Mouse (Mus musculus) 3134 (cell line): ENCODE results near the gene Ccr2.
"Not testable (repeated sequence)": the region's sequence is repeated elsewhere in the genome, so short reads cannot be mapped to it uniquely, and the experiment has no call there.

Source experiments
- DNase-seq: peaks from one replicate; pipeline ENCODE4 v3.0.0-alpha.2; 2011; ENCODE audit warnings: low spot score; ENCODE audit not compliant: insufficient read length; ENCODE audit errors: extremely low read depth

The Ccr2 gene

DNA sequence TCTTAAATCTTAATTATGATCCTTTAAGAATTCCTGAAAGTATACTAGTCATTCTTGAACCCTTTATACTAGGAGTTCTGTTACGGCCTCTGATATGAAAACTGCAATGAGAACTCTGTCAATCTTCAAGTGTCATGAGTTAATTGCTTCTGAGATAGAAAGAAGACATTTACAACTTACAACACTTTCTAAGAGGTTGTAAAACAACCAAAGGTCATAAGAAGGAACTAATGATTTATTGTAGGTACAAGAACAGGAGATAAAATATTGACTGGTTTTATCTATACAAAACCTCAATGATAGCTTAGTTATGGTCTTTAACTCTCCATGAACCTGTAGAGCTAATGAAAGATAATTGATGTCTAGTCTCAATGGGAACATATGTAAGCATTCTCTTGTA is 12.0 kb downstream of the Ccr2 start:
- no peak for DNase-seq

DNA sequence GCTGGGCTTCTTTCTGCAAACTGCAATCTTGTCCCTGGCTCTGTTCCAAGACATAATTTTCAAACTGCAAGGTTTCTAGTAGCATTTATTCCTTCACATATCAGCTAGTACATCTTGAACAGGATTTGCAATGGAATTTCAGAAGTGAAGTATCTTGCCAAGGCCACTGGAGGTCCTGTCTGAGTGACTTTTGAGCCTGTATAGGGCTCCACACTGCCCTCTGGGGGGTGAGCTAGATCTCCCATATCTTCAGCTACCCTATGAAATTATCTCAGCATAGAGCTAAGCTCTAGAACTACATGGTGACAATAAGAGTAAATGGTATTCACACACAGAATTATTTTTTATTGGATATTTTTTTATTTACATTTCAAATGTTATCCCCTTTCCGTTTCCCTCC is 16.7 kb downstream of the Ccr2 start:
- no peak for DNase-seq

DNA sequence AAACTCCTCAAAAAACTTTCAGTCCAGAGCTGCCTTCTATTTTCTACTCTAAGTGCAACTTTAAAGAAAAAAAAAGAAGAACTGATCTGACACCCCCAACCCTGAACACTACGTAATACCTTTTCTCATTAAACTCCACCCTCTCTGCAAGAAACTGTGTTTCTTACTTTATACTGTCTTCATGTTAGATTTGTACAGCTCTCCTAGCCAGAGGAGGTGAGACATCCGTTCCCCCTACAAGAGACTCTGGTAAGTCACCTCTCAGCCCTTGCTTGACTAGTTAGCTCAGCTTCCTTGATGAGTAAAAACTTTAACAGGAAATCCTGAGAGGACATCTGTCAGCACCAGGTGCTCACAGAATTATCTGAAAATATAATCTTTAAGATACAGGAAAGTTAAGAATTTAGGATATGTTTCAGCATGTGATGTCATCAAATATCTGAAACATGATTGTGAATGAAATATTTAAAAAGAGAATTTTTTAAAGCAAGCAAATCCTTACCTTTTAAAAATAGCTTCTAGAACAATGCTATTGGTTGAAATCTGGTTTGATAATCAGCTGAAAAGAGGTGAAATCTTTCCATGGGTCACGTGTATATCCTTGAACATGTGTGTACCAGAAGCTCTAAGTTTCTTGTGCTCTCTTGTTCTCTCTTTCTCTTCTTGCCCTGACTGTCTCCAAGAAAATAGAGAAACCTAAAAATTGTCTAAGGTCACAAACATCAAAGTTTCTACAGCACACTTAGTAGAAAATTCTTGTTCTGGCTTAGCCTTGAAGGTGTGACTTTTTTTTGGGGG is 19.8 kb downstream of the Ccr2 start, which contains the start of gene Ccr5:
TSS of gene Ccr5 (plus strand) at position 157 of the 798 bp plus-strand sequence.
- DNase-seq, result no peak

DNA sequence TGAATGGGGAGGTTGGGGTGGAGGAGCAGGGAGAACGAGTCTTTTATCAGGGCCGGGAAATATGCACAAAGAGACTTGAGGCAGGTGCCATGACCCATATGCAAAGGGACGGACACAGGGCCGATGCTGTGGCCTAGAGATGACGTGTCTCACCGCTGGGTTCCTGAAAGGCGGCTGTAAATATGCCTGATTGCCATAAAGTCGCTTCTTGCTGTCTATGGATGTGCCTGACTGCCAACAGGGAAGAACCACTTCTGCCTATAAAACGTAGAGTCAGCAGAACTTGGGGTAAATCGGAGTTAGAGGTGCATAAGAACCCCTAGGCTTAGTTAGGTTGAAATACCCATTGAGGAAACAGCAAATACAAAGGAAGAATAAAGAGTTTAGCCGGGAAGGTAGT is 23.8 kb downstream of the Ccr2 start:
- peak; percentile 5 for DNase-seq

DNA sequence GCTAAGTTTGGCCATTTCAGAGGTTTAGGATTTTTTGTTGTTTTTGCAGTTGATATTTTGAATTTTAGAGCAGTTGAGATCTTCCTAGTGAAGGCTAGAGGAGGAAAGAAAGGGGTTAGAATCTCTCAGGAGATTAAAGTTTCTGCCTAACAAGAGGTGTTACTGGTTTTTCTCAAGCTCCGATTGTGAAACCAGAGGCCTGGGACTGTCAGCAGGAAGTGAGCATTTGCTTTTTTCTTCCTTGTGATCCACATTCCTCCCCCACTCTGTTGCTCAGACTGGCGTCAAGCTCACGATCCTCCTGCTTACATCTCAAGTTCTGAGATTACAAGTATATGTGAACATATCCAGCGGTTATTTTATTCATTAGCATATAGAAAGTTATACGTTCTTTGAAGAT is 24.6 kb downstream of the Ccr2 start:
- DNase-seq, result no peak

DNA sequence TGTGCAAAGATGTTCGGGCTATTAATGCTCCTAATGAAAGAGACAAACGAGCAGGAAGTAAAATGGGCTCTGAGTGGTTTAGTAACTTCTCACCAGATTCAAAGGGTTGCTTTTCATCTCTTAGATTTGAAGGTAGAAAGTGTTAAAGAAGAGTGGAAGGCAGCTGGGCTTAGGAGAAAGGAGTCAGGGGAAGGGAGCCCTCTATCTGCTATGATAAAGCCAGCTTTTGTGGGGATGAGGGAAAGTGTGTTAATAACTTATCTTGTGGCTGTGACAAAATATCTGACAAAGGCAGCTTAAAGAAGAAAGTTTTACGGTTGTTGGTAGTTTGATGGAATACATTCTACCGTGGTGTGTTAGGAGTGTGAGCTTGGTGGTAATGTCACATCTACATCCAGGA is 25.7 kb downstream of the Ccr2 start:
- no peak for DNase-seq

DNA sequence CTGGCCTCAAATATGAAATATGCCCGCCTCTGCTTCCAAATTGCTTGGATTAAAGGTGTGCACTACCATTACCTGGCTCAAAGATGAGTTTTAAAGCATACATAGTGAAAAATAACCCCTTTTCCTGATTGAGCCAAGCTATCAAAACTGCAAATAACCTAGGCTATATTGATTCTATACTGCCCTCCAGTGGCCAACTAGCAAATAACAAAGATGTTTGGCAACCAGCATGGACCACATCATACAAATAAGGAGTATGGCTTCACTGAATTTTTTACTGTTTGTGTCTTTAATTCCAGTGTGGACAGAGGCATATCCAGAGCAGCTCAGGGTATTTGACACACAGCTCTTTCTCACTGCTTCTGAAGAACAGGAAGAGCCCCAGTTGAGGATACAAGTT is 26.6 kb downstream of the Ccr2 start:
- no peak for DNase-seq

DNA sequence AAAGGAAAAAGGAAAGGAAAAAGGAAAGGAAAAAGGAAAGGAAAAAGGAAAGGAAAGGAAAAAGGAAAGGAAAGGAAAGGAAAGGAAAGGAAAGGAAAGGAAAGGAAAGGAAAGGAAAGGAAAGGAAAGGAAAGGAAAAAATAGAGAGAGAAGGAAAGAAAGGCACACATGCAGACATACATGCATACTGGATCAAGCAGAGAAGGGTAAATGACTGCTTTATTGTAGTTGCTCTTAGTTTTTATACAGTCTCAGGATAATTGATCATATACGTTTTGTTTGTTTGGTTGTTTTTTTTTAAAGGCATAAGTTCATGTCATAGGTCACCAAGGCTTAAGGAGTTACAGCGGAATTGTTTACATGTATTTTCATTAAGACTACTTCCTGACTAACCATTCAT is 31.1 kb downstream of the Ccr2 start:
- not testable (repeated sequence) for DNase-seq

DNA sequence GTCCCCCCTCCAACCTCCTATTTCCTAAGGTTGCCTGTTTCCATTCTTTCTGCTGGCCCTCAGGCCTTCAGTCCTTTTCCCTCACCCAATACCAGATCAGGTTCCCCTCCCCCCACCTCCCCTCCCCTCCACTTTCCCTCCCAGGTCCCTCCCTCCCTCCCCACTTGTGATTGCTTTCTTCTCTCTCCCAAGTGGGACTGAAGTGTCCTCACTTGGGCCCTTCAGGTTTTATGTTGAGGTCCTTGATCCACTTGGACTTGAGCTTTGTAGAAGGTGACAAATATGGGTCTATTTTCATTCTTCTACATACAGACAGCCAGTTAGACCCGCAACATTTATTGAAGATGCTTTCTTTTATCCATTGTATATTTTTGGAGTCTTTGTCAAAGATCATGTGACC is 33.2 kb downstream of the Ccr2 start:
- DNase-seq, result not testable (repeated sequence)

DNA sequence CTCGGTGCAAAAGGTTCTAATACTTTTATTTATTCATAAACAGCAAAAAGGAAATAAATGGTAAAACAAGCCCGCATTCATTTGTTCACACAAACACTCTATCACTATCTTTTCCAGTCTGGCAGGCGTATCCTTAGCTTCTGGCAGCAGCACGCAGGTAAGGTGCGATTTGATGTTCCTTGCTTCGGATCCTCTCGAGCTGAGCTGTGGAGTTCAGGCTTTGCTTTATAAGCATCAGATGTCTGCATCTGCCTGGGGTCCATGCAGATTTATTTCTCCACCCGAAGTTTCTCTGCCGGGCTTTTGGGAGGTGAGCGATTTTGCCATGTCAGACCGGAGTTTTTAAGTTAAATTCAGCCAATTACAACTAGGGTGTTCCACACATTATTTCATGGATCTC is 35.9 kb downstream of the Ccr2 start:
- no peak for DNase-seq

DNA sequence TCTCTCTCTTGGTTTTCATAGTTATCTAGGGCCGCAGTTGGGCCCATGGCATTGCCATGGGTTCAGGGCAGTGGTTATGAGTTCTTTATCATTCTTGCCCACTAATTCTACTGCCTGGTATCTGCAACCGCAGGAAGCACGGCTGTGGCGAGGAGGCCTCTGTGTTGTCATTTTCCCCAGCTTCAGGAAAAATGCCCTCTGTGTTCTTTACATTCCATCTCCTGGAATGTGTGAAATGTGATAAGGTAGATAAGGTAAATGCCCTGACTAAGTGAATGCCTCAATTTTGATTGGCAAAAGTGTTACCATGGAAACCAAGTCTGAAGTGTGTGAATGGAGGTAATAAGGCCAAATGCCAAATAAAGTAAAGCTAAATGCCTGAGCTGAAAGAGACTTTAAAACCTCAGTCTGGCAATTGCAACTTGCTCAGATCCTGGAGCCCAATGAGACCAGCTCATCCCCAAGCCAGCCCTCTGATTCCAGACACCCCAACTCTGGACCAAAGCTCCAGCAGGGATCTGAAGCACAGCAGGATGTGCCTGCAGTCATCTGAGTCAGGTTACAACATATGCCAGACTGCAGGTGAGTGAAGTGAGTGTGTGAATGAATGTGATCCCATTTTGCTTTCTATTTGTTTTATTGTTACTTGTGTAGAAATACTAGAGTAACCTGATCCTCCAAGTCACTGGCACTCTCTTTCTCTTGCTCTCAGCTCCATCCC is 36.5 kb downstream of the Ccr2 start:
- DNase-seq, result no peak

DNA sequence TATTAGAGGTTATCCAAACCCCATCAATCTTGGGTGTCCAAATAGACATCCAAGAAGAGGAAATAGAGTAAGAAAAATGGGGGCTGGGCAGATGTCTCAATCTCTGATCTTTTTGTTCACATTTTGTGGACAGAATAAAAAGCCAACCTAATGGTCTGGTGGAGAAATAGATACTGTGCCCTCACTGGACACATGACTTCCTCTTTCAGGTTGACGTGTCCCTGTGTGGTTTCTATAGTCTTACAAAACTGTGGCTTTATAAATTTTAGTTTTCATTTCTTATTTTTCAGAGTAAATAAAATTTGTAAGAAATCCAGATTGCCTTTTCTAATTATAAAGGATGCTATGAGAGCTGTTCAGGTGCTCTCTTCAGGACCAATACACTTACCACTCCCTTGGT is 41.9 kb downstream of the Ccr2 start:
- DNase-seq, result no peak

DNA sequence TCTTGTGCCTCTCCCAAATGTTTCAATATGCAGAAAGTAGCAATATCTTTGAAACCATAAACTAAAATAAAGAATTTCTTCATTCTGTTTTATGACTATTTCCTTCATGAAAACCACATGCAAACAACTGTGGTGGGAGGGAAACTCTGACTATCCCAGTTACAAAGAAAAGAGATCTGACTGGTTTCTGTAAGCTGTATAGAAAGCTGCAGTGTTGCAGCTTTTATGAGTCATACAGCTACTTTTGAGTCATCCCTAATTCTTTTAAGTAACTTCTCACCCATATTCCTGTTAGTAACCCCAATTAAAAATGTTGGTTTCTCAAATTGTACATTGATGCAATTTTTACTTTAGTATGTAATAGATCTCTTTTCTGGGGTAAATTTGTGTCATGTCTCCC is 44.6 kb downstream of the Ccr2 start:
- peak; percentile 14 for DNase-seq
